Mouse (Mus musculus) stomach, postnatal 0 days (tissue): ENCODE data around the gene Ttc4. TPM values are rescaled to one million over a fixed set of nuclear protein-coding genes. Genes with fewer than 3 reads are reported as not detected.
A peak's percentile ranks its signal among the peaks of the same experiment; 100 is the strongest.

Experiments
- ATAC-seq: fragments of 200-750 bp; cut with Nextera tagmentation; 2 replicates; pipeline ENCODE4 v1.8.0; 2017; ENCODE audit not compliant: low FRiP score, low TSS enrichment
- DNase-seq: peaks from one replicate; pipeline ENCODE4 v3.0.0-alpha.2; 2016; ENCODE audit warnings: low spot score
- H3K27ac ChIP-seq: fragments of 300-500 bp; sonication (generic); replicated peaks from 2 replicates; pipeline ENCODE4 v1.5.1; 2014; ENCODE audit warnings: mild to moderate bottlenecking, control low read depth
- H3K27me3 ChIP-seq: fragments of 300-500 bp; sonication (generic); 2 replicates; pipeline ENCODE4 v1.6.1; 2014; ENCODE audit warnings: low read length; ENCODE audit not compliant: control insufficient read depth, insufficient read depth
- H3K36me3 ChIP-seq: fragments of 300-500 bp; sonication (generic); 2 replicates; pipeline ENCODE4 v1.6.1; 2014; ENCODE audit warnings: low read length, mixed read lengths; ENCODE audit not compliant: control insufficient read depth, insufficient read depth
- H3K4me1 ChIP-seq: fragments of 300-500 bp; sonication (generic); replicated peaks from 2 replicates; pipeline ENCODE4 v1.6.1; 2014; ENCODE audit warnings: antibody characterized with exemption; ENCODE audit not compliant: control insufficient read depth, insufficient read depth
- H3K4me2 ChIP-seq: fragments of 300-500 bp; sonication (generic); replicated peaks from 2 replicates; pipeline ENCODE4 v1.6.1; 2014; ENCODE audit warnings: low read depth, mild to moderate bottlenecking, control low read depth, moderate library complexity
- H3K4me3 ChIP-seq: fragments of 300-500 bp; sonication (generic); 2 replicates; pipeline ENCODE4 v1.5.1; 2014; ENCODE audit warnings: low read depth, low read length, control low read depth
- H3K9ac ChIP-seq: fragments of 300-500 bp; sonication (generic); 2 replicates; pipeline ENCODE4 v1.6.1; 2014; ENCODE audit warnings: mild to moderate bottlenecking, low read length, control low read depth, mixed read lengths
- H3K9me3 ChIP-seq: fragments of 300-500 bp; sonication (generic); 2 replicates; pipeline ENCODE4 v1.6.1; 2016; ENCODE audit warnings: low read length; ENCODE audit not compliant: control insufficient read depth
- CTCF ChIP-seq: IDR thresholded peaks from 2 replicates; pipeline ENCODE4 v1.5.1; 2016; ENCODE audit warnings: antibody characterized with exemption, low read depth, mild to moderate bottlenecking, moderate library complexity
- EP300 ChIP-seq: optimal IDR thresholded peaks from 2 replicates; pipeline ENCODE3; 2016; ENCODE audit warnings: antibody characterized with exemption
- WGBS: fragments of 180-500 bp; shearing (Covaris S2); extraction: QIAGEN DNeasy Blood & Tissue Kit; methylation state at CpG from one replicate; pipeline ENCODE4 v1.1.7; 2014; 5-methylcytosine and 5-hydroxymethylcytosine counted together
- polyA plus RNA-seq: library from polyadenylated mRNA; unstranded; fragments of >200 nt; fragmentation: Nextera tagmentation; extraction: Ambion mirVana; gene quantifications from 2 replicates; pipeline ENCODE4 v1.2.1, GENCODE M21; 2015

Ttc4 gene
- polyA plus RNA-seq, 1 experiment from 2014 or later: 25.5 TPM

GRCm38 (mm10) chr4:106624271-106624670 is 54.5 kb downstream of the Ttc4 start:
- H3K27me3 ChIP-seq: no peaks in the 10 kb centered on the region
- no peak overlapping the region for H3K27ac ChIP-seq
- H3K4me2 ChIP-seq: no peak overlapping the region; the same call in 1 of the 2 replicates
- H3K4me1 ChIP-seq: no peaks in the 10 kb centered on the region
- 88% methylated on average over 10 of the region's 10 CpGs for WGBS
- no peak for ATAC-seq
- no peaks in the 10 kb centered on the region for H3K9me3 ChIP-seq
- no peak overlapping the region for H3K4me3 ChIP-seq
- no peak for TF ChIP-seq EP300
- TF ChIP-seq CTCF: no peak
- H3K36me3 ChIP-seq: no peaks in the 10 kb centered on the region
- no peak overlapping the region for H3K9ac ChIP-seq
- no peak for DNase-seq

- H3K27ac ChIP-seq: peak overlapping the region; percentile 69
Observed at GRCm38 (mm10) chr4:106622712-106623111, 56.0 kb downstream of the Ttc4 start.

GRCm38 (mm10) chr4:106622030-106622493 is 56.7 kb downstream of the Ttc4 start, which contains the start of gene Ttc22:
Ttc22 (plus strand) TSS chr4:106622432.
- H3K4me3 ChIP-seq: peak within 1 kb of the TSS; percentile 37
- WGBS: 18% methylated on average over 15 of the region's 16 CpGs
- peak within 1 kb of the TSS; percentile 51 for H3K9ac ChIP-seq
- no peaks in the 10 kb centered on the region; the same call in 1 of the 2 replicates for H3K4me1 ChIP-seq
- TF ChIP-seq CTCF: no peak
- peak; percentile 56 for TF ChIP-seq EP300
- H3K27me3 ChIP-seq: no peaks in the 10 kb centered on the region
- ATAC-seq: peak; percentile 88
- peak within 1 kb of the TSS; percentile 57 for H3K4me2 ChIP-seq
- DNase-seq: peak; percentile 74
- peak within 1 kb of the TSS; percentile 69 for H3K27ac ChIP-seq
- no peaks in the 10 kb centered on the region for H3K9me3 ChIP-seq
- H3K36me3 ChIP-seq: no peaks in the 10 kb centered on the region

More at GRCm38 (mm10) chr4:106622712-106623111, 56.0 kb downstream of the Ttc4 start:
- Histone ChIP-seq H3K9ac (peak overlapping the region; percentile 51), H3K9me3 (no peaks in the 10 kb centered on the region), H3K4me2 (peak overlapping the region; percentile 57), H3K27me3 (no peaks in the 10 kb centered on the region), H3K4me3 (peak overlapping the region; percentile 37), H3K36me3 (no peaks in the 10 kb centered on the region), H3K4me1 (no peaks in the 10 kb centered on the region; the same call in 1 of the 2 replicates)
- ATAC-seq (no peak), DNase-seq (no peak)
- WGBS: 28% methylated on average over 22 of the region's 28 CpGs
- TF ChIP-seq CTCF (no peak), EP300 (no peak)

GRCm38 (mm10) chr4:106621428-106621827 is 57.3 kb downstream of the Ttc4 start:
- Histone ChIP-seq H3K36me3 (no peaks in the 10 kb centered on the region), H3K4me1 (no peaks in the 10 kb centered on the region; the same call in 1 of the 2 replicates), H3K4me2 (no peak overlapping the region), H3K9ac (no peak overlapping the region), H3K27ac (peak overlapping the region; percentile 69), H3K4me3 (no peak overlapping the region), H3K9me3 (no peaks in the 10 kb centered on the region), H3K27me3 (no peaks in the 10 kb centered on the region)
- ATAC-seq: peak; percentile 41; the same call in 1 of the 2 replicates
- WGBS: 47% methylated on average over 3 of the region's 3 CpGs
- peak; percentile 27 for DNase-seq
- TF ChIP-seq EP300: no peak
- no peak for TF ChIP-seq CTCF

- no peaks in the 10 kb centered on the region for H3K9me3 ChIP-seq
- ATAC-seq (no peak), DNase-seq (no peak)
- no peaks in the 10 kb centered on the region for H3K36me3 ChIP-seq
- H3K4me3 ChIP-seq: no peak overlapping the region
- peak; percentile 31; the same call in 1 of the 2 replicates for TF ChIP-seq CTCF
- no peak for TF ChIP-seq EP300
- H3K9ac ChIP-seq: no peak overlapping the region
- no peak overlapping the region for H3K4me2 ChIP-seq
- H3K27me3 ChIP-seq: no peaks in the 10 kb centered on the region
- 94% methylated on average over 4 of the region's 4 CpGs for WGBS
- H3K27ac ChIP-seq: no peak overlapping the region
- H3K4me1 ChIP-seq: no peaks in the 10 kb centered on the region; the same call in 1 of the 2 replicates
Observed at GRCm38 (mm10) chr4:106618898-106619297, 59.8 kb downstream of the Ttc4 start.

- no peak for TF ChIP-seq EP300
- TF ChIP-seq CTCF: no peak
- no peak within 1 kb of the TSS for H3K9ac ChIP-seq
- H3K27me3 ChIP-seq: no peaks in the 10 kb centered on the region
- DNase-seq: peak; percentile 51
- H3K27ac ChIP-seq: no peak within 1 kb of the TSS
- H3K4me3 ChIP-seq: no peak within 1 kb of the TSS
- no peak for ATAC-seq
- peak within 1 kb of the TSS; percentile 45 for H3K4me2 ChIP-seq
- H3K9me3 ChIP-seq: no peaks in the 10 kb centered on the region
- no peaks in the 10 kb centered on the region; the same call in 1 of the 2 replicates for H3K4me1 ChIP-seq
- H3K36me3 ChIP-seq: no peaks in the 10 kb centered on the region
- WGBS: 1% methylated on average over 18 of the region's 19 CpGs
Observed at GRCm38 (mm10) chr4:106617056-106617455, 61.7 kb downstream of the Ttc4 start, which contains the start of gene Lexm. Lexm (minus strand) TSS chr4:106617241.
